Mouse (Mus musculus): ENCODE data around the gene Cxcl5. TPM values are rescaled to one million over a fixed set of nuclear protein-coding genes. Genes with fewer than 3 reads are reported as not detected.

Gene Cxcl5
- polyA plus RNA-seq, 1 experiment from 2014 or later: 0.26 TPM

- Histone ChIP-seq H3K27me3 (replicated peaks; ENCODE audit: insufficient read depth, low read length) (no peaks in the 10 kb centered on the region), H3K27ac (ENCODE audit: low read length) (no peak overlapping the region), H3K4me3 (ENCODE audit: low read depth, low read length) (no peak overlapping the region), H3K9me3 (ENCODE audit: low read length) (no peaks in the 10 kb centered on the region), H3K9ac (replicated peaks; ENCODE audit: low read depth) (no peak overlapping the region), H3K4me2 (replicated peaks; ENCODE audit: low read depth, low read length) (no peak overlapping the region), H3K36me3 (ENCODE audit: insufficient read depth, low read length) (no peaks in the 10 kb centered on the region), H3K4me1 (ENCODE audit: insufficient read depth, low read depth, low read length) (no peaks in the 10 kb centered on the region)
- ATAC-seq (peak; percentile 40), DNase-seq (ENCODE audit: low spot score) (peak; percentile 48)
- 38% methylated on average over 4 of the region's 4 CpGs for whole genome bisulfite sequencing
- TF ChIP-seq CTCF (IDR thresholded peaks at IDR 0.05): no peak
- TF ChIP-seq EP300 (IDR thresholded peaks at IDR 0.05): no peak
Observed at GRCm38 (mm10) chr5:90742029-90742428, 17.1 kb upstream of the Cxcl5 start.

GRCm38 (mm10) chr5:90753934-90754333 lies 5.2 kb upstream of the Cxcl5 start:
- Histone ChIP-seq H3K36me3 (ENCODE audit: insufficient read depth, low read length) (no peaks in the 10 kb centered on the region), H3K27ac (ENCODE audit: low read length) (no peak overlapping the region), H3K4me3 (ENCODE audit: low read depth, low read length) (no peak overlapping the region), H3K9ac (replicated peaks; ENCODE audit: low read depth) (no peak overlapping the region), H3K4me2 (replicated peaks; ENCODE audit: low read depth, low read length) (no peak overlapping the region), H3K4me1 (ENCODE audit: insufficient read depth, low read depth, low read length) (peaks cover 2% of the 10 kb centered on the region; the same call in 1 of the 2 replicates), H3K27me3 (replicated peaks; ENCODE audit: insufficient read depth, low read length) (no peaks in the 10 kb centered on the region), H3K9me3 (ENCODE audit: low read length) (no peaks in the 10 kb centered on the region)
- no peak for TF ChIP-seq CTCF (IDR thresholded peaks at IDR 0.05)
- TF ChIP-seq EP300 (IDR thresholded peaks at IDR 0.05): peak; percentile 19; the same call in 1 of the 2 replicates
- 83% methylated on average over 1 of the region's 1 CpGs for WGBS
- DNase-seq (ENCODE audit: low spot score) (peak; percentile 36), ATAC-seq (no peak)

- TF ChIP-seq EP300 (IDR thresholded peaks at IDR 0.05) (peak; percentile 39; the same call in 1 of the 2 replicates), CTCF (IDR thresholded peaks at IDR 0.05) (no peak)
- Histone ChIP-seq H3K4me3 (ENCODE audit: low read depth, low read length) (no peak overlapping the region), H3K4me2 (replicated peaks; ENCODE audit: low read depth, low read length) (no peak overlapping the region), H3K36me3 (ENCODE audit: insufficient read depth, low read length) (no peaks in the 10 kb centered on the region), H3K27ac (ENCODE audit: low read length) (no peak overlapping the region), H3K9me3 (ENCODE audit: low read length) (no peaks in the 10 kb centered on the region), H3K9ac (replicated peaks; ENCODE audit: low read depth) (no peak overlapping the region), H3K4me1 (ENCODE audit: insufficient read depth, low read depth, low read length) (peaks cover 6% of the 10 kb centered on the region; the same call in 1 of the 2 replicates), H3K27me3 (replicated peaks; ENCODE audit: insufficient read depth, low read length) (peaks cover 10% of the 10 kb centered on the region)
- DNase-seq (ENCODE audit: low spot score): peak; percentile 87
- WGBS: 53% methylated on average over 5 of the region's 5 CpGs
- ATAC-seq: peak; percentile 43; the same call in 1 of the 2 replicates
Observed at GRCm38 (mm10) chr5:90758020-90758605, 1.0 kb upstream of the Cxcl5 start.

- H3K4me1 ChIP-seq (ENCODE audit: insufficient read depth, low read depth, low read length): peaks cover 6% of the 10 kb centered on the region; the same call in 1 of the 2 replicates
- no peaks in the 10 kb centered on the region for H3K36me3 ChIP-seq (ENCODE audit: insufficient read depth, low read length)
- TF ChIP-seq EP300 (IDR thresholded peaks at IDR 0.05): no peak
- no peak for TF ChIP-seq CTCF (IDR thresholded peaks at IDR 0.05)
- ATAC-seq (no peak), DNase-seq (ENCODE audit: low spot score) (no peak)
- H3K4me3 ChIP-seq (ENCODE audit: low read depth, low read length): no peak overlapping the region
- no peaks in the 10 kb centered on the region for H3K9me3 ChIP-seq (ENCODE audit: low read length)
- H3K27me3 ChIP-seq (replicated peaks; ENCODE audit: insufficient read depth, low read length): peaks cover 10% of the 10 kb centered on the region
- H3K27ac ChIP-seq (ENCODE audit: low read length): no peak overlapping the region
- H3K4me2 ChIP-seq (replicated peaks; ENCODE audit: low read depth, low read length): no peak overlapping the region
- no peak overlapping the region for H3K9ac ChIP-seq (replicated peaks; ENCODE audit: low read depth)
- 48% methylated on average over 4 of the region's 4 CpGs for WGBS
Observed at GRCm38 (mm10) chr5:90760303-90760702, 1.1 kb downstream of the Cxcl5 start.

- TF ChIP-seq CTCF (IDR thresholded peaks at IDR 0.05) (no peak), EP300 (IDR thresholded peaks at IDR 0.05) (no peak)
- 88% methylated on average over 2 of the region's 2 CpGs for WGBS
- Histone ChIP-seq H3K4me3 (ENCODE audit: low read depth, low read length) (no peak overlapping the region), H3K36me3 (ENCODE audit: insufficient read depth, low read length) (no peaks in the 10 kb centered on the region), H3K4me2 (replicated peaks; ENCODE audit: low read depth, low read length) (no peak overlapping the region), H3K9me3 (ENCODE audit: low read length) (no peaks in the 10 kb centered on the region), H3K27ac (ENCODE audit: low read length) (no peak overlapping the region), H3K4me1 (ENCODE audit: insufficient read depth, low read depth, low read length) (peaks cover 6% of the 10 kb centered on the region; the same call in 1 of the 2 replicates), H3K9ac (replicated peaks; ENCODE audit: low read depth) (no peak overlapping the region), H3K27me3 (replicated peaks; ENCODE audit: insufficient read depth, low read length) (peaks cover 10% of the 10 kb centered on the region)
- DNase-seq (ENCODE audit: low spot score): no peak
- ATAC-seq: no peak
Observed at GRCm38 (mm10) chr5:90760844-90761243, 1.7 kb downstream of the Cxcl5 start.

GRCm38 (mm10) chr5:90761834-90762233 lies 2.7 kb downstream of the Cxcl5 start:
- Histone ChIP-seq H3K4me1 (ENCODE audit: insufficient read depth, low read depth, low read length) (peaks cover 6% of the 10 kb centered on the region; the same call in 1 of the 2 replicates), H3K4me3 (ENCODE audit: low read depth, low read length) (no peak overlapping the region), H3K4me2 (replicated peaks; ENCODE audit: low read depth, low read length) (no peak overlapping the region), H3K27ac (ENCODE audit: low read length) (no peak overlapping the region), H3K36me3 (ENCODE audit: insufficient read depth, low read length) (no peaks in the 10 kb centered on the region), H3K9ac (replicated peaks; ENCODE audit: low read depth) (no peak overlapping the region), H3K27me3 (replicated peaks; ENCODE audit: insufficient read depth, low read length) (peaks cover 10% of the 10 kb centered on the region), H3K9me3 (ENCODE audit: low read length) (no peaks in the 10 kb centered on the region)
- no peak for ATAC-seq
- WGBS: 84% methylated on average over 3 of the region's 3 CpGs
- no peak for TF ChIP-seq EP300 (IDR thresholded peaks at IDR 0.05)
- TF ChIP-seq CTCF (IDR thresholded peaks at IDR 0.05): no peak
- no peak for DNase-seq (ENCODE audit: low spot score)

Data from lung, postnatal 0 days (tissue).